In genomic region chr4:40700216-40700615, GRCm38 (mm10) we compare ENCODE assay signal across 13 mouse cellular contexts. TPM values are rescaled to one million over a fixed set of nuclear protein-coding genes. Genes with fewer than 3 reads are reported as not detected.
DNase-seq lines count a peak whose midpoint lies in the region; ATAC-seq and TF ChIP-seq lines count a peak whose summit lies in the region.
"Had no signal": no experiment of that assay in that cellular context is flagged by ENCODE, and none has a peak within 500 bp of the region (broad histone marks: within the 10 kb centered on the region; RNA-seq: fewer than 3 reads in every experiment).

No protein-coding gene starts in this region.

- DNase-seq in adrenal gland, adult 2 months: peak; percentile 57
- no peak for DNase-seq in adrenal gland, adult 8-10 months
- DNase-seq in liver: peak; percentile 21
- DNase-seq in cerebellum, adult 9-11 months: no peak
- DNase-seq in heart, embryonic 10.5 days (ENCODE audit: low spot score): no peak
- DNase-seq: gastrocnemius, postnatal 25 days; right cerebral cortex, postnatal 4 days had no signal

- H3K9ac ChIP-seq in intestine, postnatal 0 days (ENCODE audit: low read depth, low read length): no peak overlapping the region
- H3K9ac ChIP-seq: embryonic facial prominence, embryonic 15.5 days; lung, embryonic 15.5 days; neural tube, embryonic 12.5 days had no signal

- H3K4me1 ChIP-seq in intestine, postnatal 0 days (replicated peaks; ENCODE audit: control insufficient read depth, insufficient read depth, low read length): peaks cover 12% of the 10 kb centered on the region
- peaks cover 13% of the 10 kb centered on the region; the same call in 1 of the 2 replicates for H3K4me1 ChIP-seq in heart, embryonic 10.5 days

- peak; percentile 78 for ATAC-seq in intestine, postnatal 0 days
- no peak for ATAC-seq in granulocyte monocyte progenitor cell, adult 5-6 weeks (replicated peaks; ENCODE audit: poor library complexity, severe bottlenecking)

- peaks cover 27% of the 10 kb centered on the region for H3K79me2 ChIP-seq in macrophage (ENCODE audit: inconsistent target)

- no peak for TF ChIP-seq CTCF in intestine, postnatal 0 days (IDR thresholded peaks at IDR 0.05; ENCODE audit: low read depth)

- peaks cover 13% of the 10 kb centered on the region; the same call in 1 of the 2 replicates for H3K36me3 ChIP-seq in intestine, postnatal 0 days (ENCODE audit: control insufficient read depth, insufficient read depth)
- H3K36me3 ChIP-seq in macrophage (ENCODE audit: inconsistent target): peaks cover 15% of the 10 kb centered on the region; the same call in 1 of the 2 replicates
- H3K36me3 ChIP-seq in heart, embryonic 10.5 days: peaks cover 12% of the 10 kb centered on the region

- H3K27ac ChIP-seq in intestine, postnatal 0 days (ENCODE audit: low read depth, low read length): peak overlapping the region; percentile 94
- peak overlapping the region; percentile 36 for H3K27ac ChIP-seq in macrophage
- H3K27ac ChIP-seq in heart, embryonic 10.5 days: no peak overlapping the region
- H3K27ac ChIP-seq: embryonic facial prominence, embryonic 15.5 days; lung, embryonic 15.5 days; neural tube, embryonic 12.5 days had no signal

- peak overlapping the region; percentile 42 for H3K4me2 ChIP-seq in intestine, postnatal 0 days (replicated peaks; ENCODE audit: low read depth)
- H3K4me2 ChIP-seq: embryonic facial prominence, embryonic 15.5 days; lung, embryonic 15.5 days; neural tube, embryonic 12.5 days had no signal

- 36% methylated on average over 8 of the region's 8 CpGs for WGBS in intestine, postnatal 0 days
- 61% methylated on average over 7 of the region's 8 CpGs for WGBS in macrophage (ENCODE audit: missing documents)
- WGBS in heart, embryonic 10.5 days: 76% methylated on average over 8 of the region's 8 CpGs

- H3K27me3 ChIP-seq in intestine, postnatal 0 days (replicated peaks; ENCODE audit: control insufficient read depth, insufficient read depth, low read length): no peaks in the 10 kb centered on the region
- no peaks in the 10 kb centered on the region for H3K27me3 ChIP-seq in heart, embryonic 10.5 days (ENCODE audit: insufficient read depth, poor library complexity, severe bottlenecking)
- H3K27me3 ChIP-seq: embryonic facial prominence, embryonic 15.5 days; lung, embryonic 15.5 days; neural tube, embryonic 12.5 days had no signal

- H3K4me3 ChIP-seq in intestine, postnatal 0 days (ENCODE audit: low read depth, low read length): no peak overlapping the region
- H3K4me3 ChIP-seq in macrophage (ENCODE audit: inconsistent target): no peak overlapping the region
- H3K4me3 ChIP-seq in heart, embryonic 10.5 days: no peak overlapping the region
- H3K4me3 ChIP-seq: embryonic facial prominence, embryonic 15.5 days; lung, embryonic 15.5 days; neural tube, embryonic 12.5 days had no signal

- H3K9me3 ChIP-seq in intestine, postnatal 0 days (ENCODE audit: control insufficient read depth): no peaks in the 10 kb centered on the region
- no peaks in the 10 kb centered on the region for H3K9me3 ChIP-seq in heart, embryonic 10.5 days
- H3K9me3 ChIP-seq: embryonic facial prominence, embryonic 15.5 days; lung, embryonic 15.5 days; neural tube, embryonic 12.5 days had no signal

RNA-seq across cellular contexts. Expression of gene Aptx, which starts 2.8 kb away (rescaled TPM):
- 10 to 100 TPM; 16.1 to 18.5 TPM for total RNA-seq in adrenal gland, adult 2 months (2021)
- polyA plus RNA-seq in adrenal gland, adult 2 months (2012; rRNA removed): 2.4 and 2.6 TPM in 2 replicates
- total RNA-seq in adrenal gland, adult 8-10 months (2022): 10 to 100 TPM; 19.8 to 25.7 (median 23.7) TPM
- 18.7 and 19.4 TPM in 2 replicates for polyA plus RNA-seq in intestine, postnatal 0 days (2015; fragmentation: Nextera tagmentation; extraction: Ambion mirVana)
- 10 to 100 TPM; 10.3 to 34.8 (median 22.0) TPM for total RNA-seq in macrophage (2018; cell fraction: chromatin; rRNA removed)
- 10 to 100 TPM; 10.7 to 23.7 (median 18.1) TPM for total RNA-seq in macrophage (2018; cell fraction: cytosol; rRNA removed)
- total RNA-seq in macrophage (2018; cell fraction: nucleus; rRNA removed): 10 to 100 TPM in 25 of 26 experiments, 1 to 10 TPM in 1; 7.7 to 25.9 (median 20.1) TPM
- polyA plus RNA-seq in macrophage (2018): 10.8 to 17.2 TPM (median 13.9 TPM) in 3 replicates
- 12.7 and 18.9 TPM in 2 replicates for total RNA-seq in granulocyte monocyte progenitor cell, adult 5-6 weeks (2014; fragmentation: Nextera tagmentation)
- total RNA-seq in granulocyte monocyte progenitor cell, adult 5-6 weeks (2017): 12.2 and 19.9 TPM in 2 replicates
- polyA plus RNA-seq in heart, embryonic 10.5 days (2016; fragmentation: Nextera tagmentation; extraction: Ambion mirVana): 29.4 and 32.2 TPM in 2 replicates

RNA-seq across cellular contexts. Expression of gene Dnaja1, which starts 21.7 kb away (rescaled TPM):
- total RNA-seq in adrenal gland, adult 2 months (2021): 100 to 1,000 TPM; 204 to 715 TPM
- polyA plus RNA-seq in adrenal gland, adult 2 months (2012; rRNA removed): 0.98 and 1.4 TPM in 2 replicates
- total RNA-seq in adrenal gland, adult 8-10 months (2022): 100 to 1,000 TPM; 201 to 366 (median 233) TPM
- polyA plus RNA-seq in intestine, postnatal 0 days (2015; fragmentation: Nextera tagmentation; extraction: Ambion mirVana): 320 and 345 TPM in 2 replicates
- total RNA-seq in macrophage (2018; cell fraction: chromatin; rRNA removed): 100 to 1,000 TPM in 25 of 26 experiments, 10 to 100 TPM in 1; 100.0 to 336 (median 180) TPM
- total RNA-seq in macrophage (2018; cell fraction: cytosol; rRNA removed): 100 to 1,000 TPM; 110 to 274 (median 216) TPM
- total RNA-seq in macrophage (2018; cell fraction: nucleus; rRNA removed): 100 to 1,000 TPM; 113 to 276 (median 191) TPM
- 166 to 355 TPM (median 180 TPM) in 3 replicates for polyA plus RNA-seq in macrophage (2018)
- total RNA-seq in granulocyte monocyte progenitor cell, adult 5-6 weeks (2014; fragmentation: Nextera tagmentation): 127 and 128 TPM in 2 replicates
- total RNA-seq in granulocyte monocyte progenitor cell, adult 5-6 weeks (2017): 338 and 392 TPM in 2 replicates
- polyA plus RNA-seq in heart, embryonic 10.5 days (2016; fragmentation: Nextera tagmentation; extraction: Ambion mirVana): 332 and 445 TPM in 2 replicates

RNA-seq across cellular contexts. Expression of gene Smu1, which starts 57.5 kb away (rescaled TPM):
- 10 to 100 TPM; 54.4 to 57.9 TPM for total RNA-seq in adrenal gland, adult 2 months (2021)
- polyA plus RNA-seq in adrenal gland, adult 2 months (2012; rRNA removed): 5.5 and 5.6 TPM in 2 replicates
- total RNA-seq in adrenal gland, adult 8-10 months (2022): 10 to 100 TPM; 59.2 to 65.8 (median 62.7) TPM
- 68.8 and 72.1 TPM in 2 replicates for polyA plus RNA-seq in intestine, postnatal 0 days (2015; fragmentation: Nextera tagmentation; extraction: Ambion mirVana)
- total RNA-seq in macrophage (2018; cell fraction: chromatin; rRNA removed): 100 to 1,000 TPM in 1 of 26 experiments, 10 to 100 TPM in 25; 44.2 to 103 (median 70.6) TPM
- 10 to 100 TPM; 41.5 to 57.7 (median 47.7) TPM for total RNA-seq in macrophage (2018; cell fraction: cytosol; rRNA removed)
- total RNA-seq in macrophage (2018; cell fraction: nucleus; rRNA removed): 10 to 100 TPM; 35.4 to 81.4 (median 51.4) TPM
- polyA plus RNA-seq in macrophage (2018): 43.2 to 57.4 TPM (median 46.9 TPM) in 3 replicates
- total RNA-seq in granulocyte monocyte progenitor cell, adult 5-6 weeks (2014; fragmentation: Nextera tagmentation): 79.7 and 86.6 TPM in 2 replicates
- total RNA-seq in granulocyte monocyte progenitor cell, adult 5-6 weeks (2017): 136 and 154 TPM in 2 replicates
- 125 and 158 TPM in 2 replicates for polyA plus RNA-seq in heart, embryonic 10.5 days (2016; fragmentation: Nextera tagmentation; extraction: Ambion mirVana)

Comparison
In these comparisons a context has a peak if more than half of its experiments do, and no peak if none do; other contexts are left out.
1. DNase-seq: peak in adrenal gland, adult 2 months (single experiment) and liver (single experiment); none in adrenal gland, adult 8-10 months (single experiment), cerebellum, adult 9-11 months (single experiment) and heart, embryonic 10.5 days (single experiment).
2. RNA of gene Dnaja1, which starts 21.7 kb away (polyA plus RNA-seq): 332 to 445 TPM in heart, embryonic 10.5 days, 166 to 355 TPM in macrophage and 320 to 345 TPM in intestine, postnatal 0 days; 0.98 to 1.4 TPM in adrenal gland, adult 2 months; every median in the first group is over 10 times any median in the second.